Mouse (Mus musculus): ENCODE measurements at regions not wholly inside any gene's neighbourhood (a gene's known extent, or its start where the extent isn't known, plus 50 kb on each side); places are given as distances from the start of the nearest gene placed in this dataset.

DNA sequence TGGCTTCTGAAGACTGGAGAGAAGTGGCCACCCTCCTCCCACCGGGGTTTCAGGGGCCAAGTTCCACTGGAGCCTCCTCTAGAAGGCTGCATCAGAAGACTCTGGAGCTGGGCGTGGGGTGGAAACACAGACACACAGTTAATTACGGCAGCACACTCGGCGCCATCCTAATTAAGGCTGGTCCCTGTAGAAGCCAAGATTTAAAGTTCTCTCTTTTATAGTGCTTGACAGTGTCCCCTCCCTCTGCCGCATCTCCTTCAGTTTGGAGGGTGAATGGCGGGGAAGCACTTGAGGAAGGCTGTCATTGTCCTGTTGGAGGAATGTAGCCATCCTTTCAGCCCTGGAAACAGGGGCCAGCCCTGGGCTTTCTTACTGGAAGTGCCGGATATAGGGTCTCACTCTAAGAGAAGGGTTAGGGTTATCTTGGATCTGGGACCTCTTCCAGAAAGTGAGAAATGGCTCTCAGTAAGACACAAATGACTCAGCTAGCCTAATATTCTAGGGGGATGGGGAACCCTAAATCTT lies 50.2 kb upstream of the Nkd1 start:
- no peak for DNase-seq
- intact Hi-C loops (cut with DNase I), result no loop called here

Measured in heart, postnatal 36 days (tissue).